Mouse (Mus musculus): ENCODE measurements around the gene Hmga1. TPM values are rescaled to one million over a fixed set of nuclear protein-coding genes. Genes with fewer than 3 reads are reported as not detected.

Hmga1 gene
- total RNA-seq, 2 experiments from 2014 or later = 31.9 to 32.7 TPM

- DNase-seq (ENCODE audit: low spot score) = no peak
These were observed 29.1 kb upstream of the Hmga1 start for GRCm38 (mm10) chr17:27527188-27527587.

GRCm38 (mm10) chr17:27528030-27528429 lies 28.3 kb upstream of the Hmga1 start:
- DNase-seq (ENCODE audit: low spot score) = no peak

- DNase-seq (ENCODE audit: low spot score) = no peak
These were observed 27.5 kb upstream of the Hmga1 start for GRCm38 (mm10) chr17:27528767-27529166.

GRCm38 (mm10) chr17:27532095-27532494 lies 24.2 kb upstream of the Hmga1 start:
- no peak for DNase-seq (ENCODE audit: low spot score)

- DNase-seq (ENCODE audit: low spot score) = no peak
These were observed 22.9 kb upstream of the Hmga1 start for GRCm38 (mm10) chr17:27533354-27533753.

GRCm38 (mm10) chr17:27534718-27535117 lies 21.6 kb upstream of the Hmga1 start:
- peak; percentile 90 for DNase-seq (ENCODE audit: low spot score)

GRCm38 (mm10) chr17:27541261-27541660 lies 15.0 kb upstream of the Hmga1 start:
- no peak for DNase-seq (ENCODE audit: low spot score)

GRCm38 (mm10) chr17:27541984-27542383 lies 14.3 kb upstream of the Hmga1 start:
- no peak for DNase-seq (ENCODE audit: low spot score)

GRCm38 (mm10) chr17:27544551-27544950 lies 11.7 kb upstream of the Hmga1 start:
- no peak for DNase-seq (ENCODE audit: low spot score)

- DNase-seq (ENCODE audit: low spot score) = no peak
These were observed 10.3 kb upstream of the Hmga1 start for GRCm38 (mm10) chr17:27545991-27546390.

GRCm38 (mm10) chr17:27546574-27547085 lies 9.7 kb upstream of the Hmga1 start:
- no peak for DNase-seq (ENCODE audit: low spot score)

- peak; percentile 60 for DNase-seq (ENCODE audit: low spot score)
These were observed 8.9 kb upstream of the Hmga1 start for GRCm38 (mm10) chr17:27547253-27547868.

GRCm38 (mm10) chr17:27549234-27549633 lies 7.1 kb upstream of the Hmga1 start:
- no peak for DNase-seq (ENCODE audit: low spot score)

GRCm38 (mm10) chr17:27551393-27551940 lies 4.8 kb upstream of the Hmga1 start:
- no peak for DNase-seq (ENCODE audit: low spot score)

GRCm38 (mm10) chr17:27552215-27553201 lies 3.8 kb upstream of the Hmga1 start:
- peak; percentile 66 for DNase-seq (ENCODE audit: low spot score)

GRCm38 (mm10) chr17:27554062-27554960 lies 2.0 kb upstream of the Hmga1 start:
- no peak for DNase-seq (ENCODE audit: low spot score)

GRCm38 (mm10) chr17:27555075-27555511 lies 1.2 kb upstream of the Hmga1 start:
- no peak for DNase-seq (ENCODE audit: low spot score)

GRCm38 (mm10) chr17:27555512-27556172 lies 655 bp upstream of the Hmga1 start:
- DNase-seq (ENCODE audit: low spot score) = peak; percentile 43

- DNase-seq (ENCODE audit: low spot score) = no peak
These were observed 1.1 kb downstream of the Hmga1 start for GRCm38 (mm10) chr17:27557181-27557926.
